Mouse (Mus musculus): ENCODE data around the gene Zdhhc17. TPM values are rescaled to one million over a fixed set of nuclear protein-coding genes. Genes with fewer than 3 reads are reported as not detected.
A peak's percentile ranks its signal among the peaks of the same experiment; 100 is the strongest.

Gene Zdhhc17
- polyA plus RNA-seq, 1 experiment: 31.6 TPM

DNA sequence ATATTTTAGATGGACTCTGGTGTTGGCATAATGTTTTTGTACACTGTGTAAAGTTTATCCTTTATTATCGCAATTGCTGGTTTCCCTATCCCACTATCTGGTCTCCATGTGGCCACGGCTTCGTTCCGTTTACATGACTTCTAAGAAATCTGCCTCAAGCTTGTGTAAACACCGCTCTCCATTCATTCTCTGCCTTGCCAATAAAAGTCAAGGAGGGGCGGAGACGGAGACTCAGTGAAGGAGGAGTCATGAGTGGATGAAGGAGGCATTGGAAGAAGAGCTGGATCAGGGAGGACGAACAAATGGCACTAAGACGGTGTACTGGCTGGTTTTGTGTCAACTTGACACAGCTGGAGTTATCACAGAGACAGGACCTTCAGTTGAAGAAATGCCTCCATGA is 37.9 kb downstream of the Zdhhc17 start:
- TF ChIP-seq POLR2A (IDR thresholded peaks at IDR 0.05; ENCODE audit: low read depth, low read length) (no peak), CTCF (IDR thresholded peaks at IDR 0.05; ENCODE audit: borderline replicate concordance, insufficient read depth, low read length) (no peak)
- Histone ChIP-seq H3K4me3 (ENCODE audit: insufficient read depth, low read length) (no peak overlapping the region), H3K4me1 (ENCODE audit: control insufficient read depth, insufficient read depth, low read length) (no peaks in the 10 kb centered on the region), H3K27ac (ENCODE audit: insufficient read depth, low read length) (no peak overlapping the region)

DNA sequence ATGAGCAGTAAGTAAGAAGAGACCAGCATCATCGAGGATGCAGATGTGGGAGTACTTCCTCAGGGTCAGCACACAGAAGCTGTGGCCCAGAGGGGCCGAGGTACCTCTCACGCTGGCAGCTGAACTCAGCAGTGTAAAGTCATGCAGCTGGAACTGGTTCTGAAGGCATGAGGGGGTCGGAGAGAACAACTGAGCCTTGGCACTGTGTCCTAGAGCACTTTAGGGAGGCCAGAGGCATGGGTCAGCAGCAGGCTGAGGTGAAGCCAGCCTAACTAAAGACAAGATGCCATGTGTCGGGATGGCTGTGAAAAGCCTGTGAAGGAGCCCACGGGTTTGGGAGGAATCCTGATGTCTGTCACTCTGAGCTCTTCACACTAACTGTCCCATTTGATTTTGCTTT is 38.5 kb downstream of the Zdhhc17 start:
- no peak overlapping the region for H3K4me3 ChIP-seq (ENCODE audit: insufficient read depth, low read length)
- TF ChIP-seq POLR2A (IDR thresholded peaks at IDR 0.05; ENCODE audit: low read depth, low read length): no peak
- no peak for TF ChIP-seq CTCF (IDR thresholded peaks at IDR 0.05; ENCODE audit: borderline replicate concordance, insufficient read depth, low read length)
- H3K27ac ChIP-seq (ENCODE audit: insufficient read depth, low read length): no peak overlapping the region
- no peaks in the 10 kb centered on the region for H3K4me1 ChIP-seq (ENCODE audit: control insufficient read depth, insufficient read depth, low read length)

DNA sequence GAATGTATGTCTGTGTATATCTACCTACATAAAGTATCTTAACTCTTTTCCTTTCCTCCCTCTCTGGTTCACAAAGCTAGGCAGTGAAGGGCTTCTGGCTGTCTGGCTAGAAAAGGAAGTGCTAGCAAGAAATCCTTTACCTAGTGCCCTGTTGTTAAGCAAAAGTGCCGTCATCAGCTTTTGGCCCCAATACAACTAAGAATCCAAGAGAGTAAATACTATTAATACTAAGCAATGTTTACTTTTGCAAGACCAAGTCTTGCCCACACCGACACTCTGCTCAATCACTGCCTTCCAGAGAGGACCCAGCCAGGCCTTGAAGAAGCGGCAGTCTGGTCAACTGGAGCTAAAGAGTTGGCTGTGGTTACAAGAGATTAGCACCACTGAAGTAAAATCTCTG is 38.9 kb downstream of the Zdhhc17 start:
- no peak overlapping the region for H3K27ac ChIP-seq (ENCODE audit: insufficient read depth, low read length)
- TF ChIP-seq POLR2A (IDR thresholded peaks at IDR 0.05; ENCODE audit: low read depth, low read length): no peak
- TF ChIP-seq CTCF (IDR thresholded peaks at IDR 0.05; ENCODE audit: borderline replicate concordance, insufficient read depth, low read length): no peak
- no peak overlapping the region for H3K4me3 ChIP-seq (ENCODE audit: insufficient read depth, low read length)
- H3K4me1 ChIP-seq (ENCODE audit: control insufficient read depth, insufficient read depth, low read length): no peaks in the 10 kb centered on the region

DNA sequence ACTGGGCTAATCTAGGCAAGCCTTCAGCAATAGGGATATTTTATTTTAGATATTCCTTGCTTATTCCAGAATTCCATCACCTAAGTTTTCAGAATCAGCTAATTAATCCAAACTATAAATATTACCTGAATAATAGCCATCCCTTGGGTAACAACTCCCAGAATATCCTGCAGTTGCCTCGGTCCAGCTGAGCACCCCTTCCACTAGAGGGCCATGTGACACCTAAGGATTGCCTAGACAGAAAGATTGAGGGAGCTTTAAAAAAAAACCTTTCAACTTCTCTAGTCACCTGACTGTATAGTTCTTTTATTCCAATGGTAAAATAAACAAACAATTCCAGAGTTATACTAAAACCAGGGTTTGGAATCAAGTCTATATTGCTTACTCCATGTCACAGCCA is 47.8 kb downstream of the Zdhhc17 start:
- no peak overlapping the region for H3K27ac ChIP-seq (ENCODE audit: insufficient read depth, low read length)
- TF ChIP-seq CTCF (IDR thresholded peaks at IDR 0.05; ENCODE audit: borderline replicate concordance, insufficient read depth, low read length) (peak; percentile 17; the same call in 1 of the 2 replicates), POLR2A (IDR thresholded peaks at IDR 0.05; ENCODE audit: low read depth, low read length) (no peak)
- H3K4me3 ChIP-seq (ENCODE audit: insufficient read depth, low read length): no peak overlapping the region
- H3K4me1 ChIP-seq (ENCODE audit: control insufficient read depth, insufficient read depth, low read length): no peaks in the 10 kb centered on the region

DNA sequence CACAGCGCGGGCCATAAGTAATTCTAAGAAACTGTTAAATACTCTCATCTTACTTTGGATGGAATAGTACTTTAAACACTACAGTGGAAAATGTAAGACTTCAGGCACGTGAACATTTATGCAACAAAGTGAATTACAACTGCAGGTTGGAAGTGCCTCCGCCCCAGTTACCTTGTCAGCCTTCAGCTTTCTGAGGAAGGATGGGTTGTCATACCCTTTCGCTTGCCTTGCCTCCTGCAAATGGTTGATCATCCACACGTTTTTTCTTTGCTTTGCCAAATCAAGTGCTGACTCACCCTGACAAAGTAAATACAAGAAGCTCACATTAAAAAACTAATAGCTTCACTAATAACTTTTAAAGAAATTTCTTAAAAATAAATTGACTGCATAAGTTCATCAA is 49.1 kb downstream of the Zdhhc17 start:
- no peak overlapping the region for H3K27ac ChIP-seq (ENCODE audit: insufficient read depth, low read length)
- H3K4me1 ChIP-seq (ENCODE audit: control insufficient read depth, insufficient read depth, low read length): no peaks in the 10 kb centered on the region
- no peak overlapping the region for H3K4me3 ChIP-seq (ENCODE audit: insufficient read depth, low read length)
- TF ChIP-seq CTCF (IDR thresholded peaks at IDR 0.05; ENCODE audit: borderline replicate concordance, insufficient read depth, low read length) (no peak), POLR2A (IDR thresholded peaks at IDR 0.05; ENCODE audit: low read depth, low read length) (no peak)

DNA sequence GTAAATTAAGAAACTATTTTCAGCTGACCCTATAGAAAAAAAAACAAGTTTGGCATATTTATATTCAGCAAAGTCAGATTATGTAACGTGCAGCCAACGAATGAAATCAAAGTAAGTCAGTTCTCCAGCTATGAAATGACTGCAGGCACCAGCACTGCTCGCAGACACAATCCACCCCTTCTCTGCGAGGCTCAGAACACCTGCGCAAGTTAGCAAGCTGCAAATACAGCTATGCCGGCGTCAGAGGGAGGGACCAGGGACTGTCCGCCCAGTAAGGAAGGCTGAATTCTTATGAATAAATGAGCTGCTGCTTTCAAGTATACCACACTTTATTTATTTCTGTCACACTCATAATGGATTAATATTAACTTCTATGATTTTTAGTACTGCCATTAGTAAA is 50.2 kb downstream of the Zdhhc17 start:
- TF ChIP-seq POLR2A (IDR thresholded peaks at IDR 0.05; ENCODE audit: low read depth, low read length) (no peak), CTCF (IDR thresholded peaks at IDR 0.05; ENCODE audit: borderline replicate concordance, insufficient read depth, low read length) (no peak)
- Histone ChIP-seq H3K4me1 (ENCODE audit: control insufficient read depth, insufficient read depth, low read length) (no peaks in the 10 kb centered on the region), H3K4me3 (ENCODE audit: insufficient read depth, low read length) (no peak overlapping the region), H3K27ac (ENCODE audit: insufficient read depth, low read length) (no peak overlapping the region)

DNA sequence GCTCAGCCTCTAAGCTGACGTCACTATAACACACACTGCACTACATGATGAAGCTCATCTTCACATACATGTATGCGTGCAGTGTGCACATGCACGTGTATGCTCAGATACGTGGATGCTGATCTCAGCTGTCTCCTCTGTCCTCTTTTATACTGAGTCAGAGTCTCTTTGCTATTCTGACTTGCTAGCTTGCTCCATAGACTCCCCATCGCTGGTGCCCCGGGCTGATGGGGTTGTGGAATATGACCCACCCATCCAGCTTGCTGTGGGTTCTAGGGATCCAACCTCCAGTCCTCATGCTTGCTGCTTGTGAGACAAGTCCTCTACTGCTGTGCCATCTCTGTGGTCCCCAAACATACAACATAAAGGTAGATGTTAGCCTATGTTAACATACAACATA is 51.1 kb downstream of the Zdhhc17 start:
- TF ChIP-seq CTCF (IDR thresholded peaks at IDR 0.05; ENCODE audit: borderline replicate concordance, insufficient read depth, low read length) (no peak), POLR2A (IDR thresholded peaks at IDR 0.05; ENCODE audit: low read depth, low read length) (no peak)
- no peak overlapping the region for H3K27ac ChIP-seq (ENCODE audit: insufficient read depth, low read length)
- no peak overlapping the region for H3K4me3 ChIP-seq (ENCODE audit: insufficient read depth, low read length)
- H3K4me1 ChIP-seq (ENCODE audit: control insufficient read depth, insufficient read depth, low read length): no peaks in the 10 kb centered on the region

DNA sequence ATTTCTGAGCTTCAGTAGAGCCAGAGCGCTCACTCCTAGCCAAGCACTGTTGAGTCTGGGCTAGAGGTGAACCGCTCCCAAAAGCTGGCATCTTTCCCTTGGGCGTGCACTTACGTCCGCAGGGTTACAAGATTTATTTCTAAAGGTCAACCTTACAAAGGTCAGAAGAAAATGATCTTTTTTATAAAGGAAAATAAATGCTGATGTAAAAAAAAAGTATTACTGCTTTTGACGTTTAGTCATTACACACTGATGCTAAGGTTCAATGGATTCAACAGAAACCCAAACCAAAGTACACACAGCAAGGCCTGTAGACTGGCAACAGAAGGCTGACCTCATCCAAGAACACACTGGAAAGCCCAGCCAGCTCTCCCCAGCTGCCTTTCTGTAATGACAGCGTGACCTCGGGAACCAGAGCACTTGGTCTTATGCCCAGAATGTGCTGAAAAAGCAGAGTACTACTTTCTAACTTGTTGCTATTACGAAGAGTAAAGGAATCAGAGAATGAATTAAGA is 56.9 kb downstream of the Zdhhc17 start:
- 0 out of 2 replicates have a peak, but pooled peaks cover 2% of the 10 kb centered on the region for H3K4me1 ChIP-seq (ENCODE audit: control insufficient read depth, insufficient read depth, low read length)
- TF ChIP-seq CTCF (IDR thresholded peaks at IDR 0.05; ENCODE audit: borderline replicate concordance, insufficient read depth, low read length): no peak
- H3K27ac ChIP-seq (ENCODE audit: insufficient read depth, low read length): no peak overlapping the region
- no peak overlapping the region for H3K4me3 ChIP-seq (ENCODE audit: insufficient read depth, low read length)

DNA sequence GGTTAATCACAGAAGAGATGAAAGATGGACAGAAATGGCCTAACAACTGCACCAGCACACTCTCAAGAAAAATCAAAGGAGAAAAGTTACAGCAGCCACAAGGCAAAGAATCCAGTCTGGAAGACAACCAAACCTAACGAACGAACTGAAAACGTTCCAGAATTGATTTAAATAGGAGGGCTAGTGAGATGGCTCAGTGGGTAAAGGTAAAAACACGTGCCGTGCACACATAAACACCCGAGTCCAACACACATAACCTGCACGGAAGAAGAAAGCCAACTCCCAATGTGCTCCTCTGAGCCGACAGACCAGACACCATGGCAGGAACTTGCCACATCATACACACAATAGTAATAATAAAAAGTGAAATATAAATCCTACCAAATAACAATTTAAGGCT is 57.7 kb downstream of the Zdhhc17 start:
- H3K27ac ChIP-seq (ENCODE audit: insufficient read depth, low read length): no peak overlapping the region
- H3K4me1 ChIP-seq (ENCODE audit: control insufficient read depth, insufficient read depth, low read length): 0 out of 2 replicates have a peak, but pooled peaks cover 2% of the 10 kb centered on the region
- no peak overlapping the region for H3K4me3 ChIP-seq (ENCODE audit: insufficient read depth, low read length)
- TF ChIP-seq CTCF (IDR thresholded peaks at IDR 0.05; ENCODE audit: borderline replicate concordance, insufficient read depth, low read length) (no peak), POLR2A (IDR thresholded peaks at IDR 0.05; ENCODE audit: low read depth, low read length) (no peak)

DNA sequence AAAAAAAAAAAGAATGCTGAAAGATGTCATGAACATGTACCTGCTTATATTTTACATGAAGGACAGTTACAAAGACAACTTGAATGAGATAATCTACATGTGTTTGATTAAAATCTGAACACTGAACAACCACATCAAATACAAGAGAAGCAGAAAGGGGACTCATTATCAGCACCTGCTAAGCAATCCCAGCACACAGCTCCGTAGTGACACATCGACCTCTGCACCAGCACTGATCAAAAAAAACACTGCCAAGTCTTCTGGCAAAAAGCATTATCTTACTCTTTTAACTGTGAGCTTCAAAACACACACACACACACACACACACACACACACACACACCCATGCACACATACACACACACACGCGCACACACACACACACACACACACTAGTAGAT is 58.2 kb downstream of the Zdhhc17 start:
- H3K27ac ChIP-seq (ENCODE audit: insufficient read depth, low read length): no peak overlapping the region
- TF ChIP-seq POLR2A (IDR thresholded peaks at IDR 0.05; ENCODE audit: low read depth, low read length): no peak
- no peak for TF ChIP-seq CTCF (IDR thresholded peaks at IDR 0.05; ENCODE audit: borderline replicate concordance, insufficient read depth, low read length)
- 0 out of 2 replicates have a peak, but pooled peaks cover 2% of the 10 kb centered on the region for H3K4me1 ChIP-seq (ENCODE audit: control insufficient read depth, insufficient read depth, low read length)
- no peak overlapping the region for H3K4me3 ChIP-seq (ENCODE audit: insufficient read depth, low read length)

DNA sequence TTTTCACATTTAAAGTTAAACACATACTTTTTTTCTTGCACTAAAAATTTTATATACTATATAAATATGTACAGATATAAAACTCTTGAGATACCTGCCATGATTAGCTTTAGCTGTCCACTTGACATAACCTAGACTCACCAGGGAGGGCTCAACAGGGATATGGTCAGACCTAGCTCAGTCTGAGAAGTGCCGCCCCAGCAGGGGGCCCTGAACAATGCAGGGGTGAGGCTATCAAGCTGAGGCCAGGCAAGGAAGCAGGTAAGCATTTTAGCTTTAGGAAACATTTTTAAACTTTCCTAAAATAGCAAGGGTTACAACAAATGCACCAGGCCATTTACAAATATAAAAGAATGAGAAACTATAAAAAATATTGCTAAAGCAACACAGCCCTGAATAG is 58.8 kb downstream of the Zdhhc17 start:
- Histone ChIP-seq H3K4me3 (ENCODE audit: insufficient read depth, low read length) (no peak overlapping the region), H3K27ac (ENCODE audit: insufficient read depth, low read length) (no peak overlapping the region), H3K4me1 (ENCODE audit: control insufficient read depth, insufficient read depth, low read length) (0 out of 2 replicates have a peak, but pooled peaks cover 2% of the 10 kb centered on the region)
- no peak for TF ChIP-seq CTCF (IDR thresholded peaks at IDR 0.05; ENCODE audit: borderline replicate concordance, insufficient read depth, low read length)
- no peak for TF ChIP-seq POLR2A (IDR thresholded peaks at IDR 0.05; ENCODE audit: low read depth, low read length)

Measured in embryonic fibroblast, embryonic 13.5 days (primary cell).